Mouse (Mus musculus) stomach, postnatal 0 days (tissue): ENCODE measurements around the gene Taf1. TPM values are rescaled to one million over a fixed set of nuclear protein-coding genes. Genes with fewer than 3 reads are reported as not detected.

Experiments used
- ATAC-seq: fragments of 200-750 bp; cut with Nextera tagmentation; 2 replicates; pipeline ENCODE4 v1.8.0; 2017; ENCODE audit not compliant: low FRiP score, low TSS enrichment
- DNase-seq: peaks from one replicate; pipeline ENCODE4 v3.0.0-alpha.2; 2016; ENCODE audit warnings: low spot score
- H3K27ac ChIP-seq: fragments of 300-500 bp; sonication (generic); replicated peaks from 2 replicates; pipeline ENCODE4 v1.5.1; 2014; ENCODE audit warnings: mild to moderate bottlenecking, control low read depth
- H3K27me3 ChIP-seq: fragments of 300-500 bp; sonication (generic); 2 replicates; pipeline ENCODE4 v1.6.1; 2014; ENCODE audit warnings: low read length; ENCODE audit not compliant: control insufficient read depth, insufficient read depth
- H3K36me3 ChIP-seq: fragments of 300-500 bp; sonication (generic); 2 replicates; pipeline ENCODE4 v1.6.1; 2014; ENCODE audit warnings: low read length, mixed read lengths; ENCODE audit not compliant: control insufficient read depth, insufficient read depth
- H3K4me1 ChIP-seq: fragments of 300-500 bp; sonication (generic); replicated peaks from 2 replicates; pipeline ENCODE4 v1.6.1; 2014; ENCODE audit warnings: antibody characterized with exemption; ENCODE audit not compliant: control insufficient read depth, insufficient read depth
- H3K4me2 ChIP-seq: fragments of 300-500 bp; sonication (generic); replicated peaks from 2 replicates; pipeline ENCODE4 v1.6.1; 2014; ENCODE audit warnings: low read depth, mild to moderate bottlenecking, control low read depth, moderate library complexity
- H3K4me3 ChIP-seq: fragments of 300-500 bp; sonication (generic); 2 replicates; pipeline ENCODE4 v1.5.1; 2014; ENCODE audit warnings: low read depth, low read length, control low read depth
- H3K9ac ChIP-seq: fragments of 300-500 bp; sonication (generic); 2 replicates; pipeline ENCODE4 v1.6.1; 2014; ENCODE audit warnings: mild to moderate bottlenecking, low read length, control low read depth, mixed read lengths
- H3K9me3 ChIP-seq: fragments of 300-500 bp; sonication (generic); 2 replicates; pipeline ENCODE4 v1.6.1; 2016; ENCODE audit warnings: low read length; ENCODE audit not compliant: control insufficient read depth
- CTCF ChIP-seq: IDR thresholded peaks from 2 replicates; pipeline ENCODE4 v1.5.1; 2016; ENCODE audit warnings: antibody characterized with exemption, low read depth, mild to moderate bottlenecking, moderate library complexity
- EP300 ChIP-seq: optimal IDR thresholded peaks from 2 replicates; pipeline ENCODE3; 2016; ENCODE audit warnings: antibody characterized with exemption
- WGBS: fragments of 180-500 bp; shearing (Covaris S2); extraction: QIAGEN DNeasy Blood & Tissue Kit; methylation state at CpG from one replicate; pipeline ENCODE4 v1.1.7; 2014; 5-methylcytosine and 5-hydroxymethylcytosine counted together
- polyA plus RNA-seq: library from polyadenylated mRNA; unstranded; fragments of >200 nt; fragmentation: Nextera tagmentation; extraction: Ambion mirVana; gene quantifications from 2 replicates; pipeline ENCODE4 v1.2.1, GENCODE M21; 2015

Taf1 gene
- polyA plus RNA-seq, 1 experiment from 2014 or later: 3.5 TPM

- H3K27me3 ChIP-seq: no peaks in the 10 kb centered on the region
- H3K4me2 ChIP-seq: no peak overlapping the region
- DNase-seq (no peak), ATAC-seq (no peak)
- no peaks in the 10 kb centered on the region for H3K36me3 ChIP-seq
- no peak overlapping the region; the same call in 1 of the 2 replicates for H3K27ac ChIP-seq
- no peaks in the 10 kb centered on the region for H3K9me3 ChIP-seq
- no peak overlapping the region for H3K4me3 ChIP-seq
- WGBS: 34% methylated on average over 8 of the region's 9 CpGs
- no peak for TF ChIP-seq EP300
- no peak for TF ChIP-seq CTCF
- no peaks in the 10 kb centered on the region for H3K4me1 ChIP-seq
- no peak overlapping the region for H3K9ac ChIP-seq
Observed at GRCm38 (mm10) chrX:101636821-101637525, 104.4 kb downstream of the Taf1 start.

- TF ChIP-seq CTCF: no peak
- no peak for TF ChIP-seq EP300
- no peak overlapping the region for H3K27ac ChIP-seq
- peak overlapping the region; percentile 48 for H3K4me2 ChIP-seq
- H3K27me3 ChIP-seq: no peaks in the 10 kb centered on the region
- no peak for ATAC-seq
- H3K4me1 ChIP-seq: no peaks in the 10 kb centered on the region
- no peak overlapping the region for H3K9ac ChIP-seq
- no peaks in the 10 kb centered on the region for H3K9me3 ChIP-seq
- DNase-seq: no peak
- H3K36me3 ChIP-seq: no peaks in the 10 kb centered on the region
- H3K4me3 ChIP-seq: no peak overlapping the region
- WGBS: 27% methylated on average over 3 of the region's 3 CpGs
Observed at GRCm38 (mm10) chrX:101638856-101639255, 106.3 kb downstream of the Taf1 start.

GRCm38 (mm10) chrX:101639306-101639705 is 106.8 kb downstream of the Taf1 start:
- DNase-seq: no peak
- no peaks in the 10 kb centered on the region for H3K27me3 ChIP-seq
- H3K36me3 ChIP-seq: no peaks in the 10 kb centered on the region
- WGBS: 17% methylated on average over 13 of the region's 13 CpGs
- no peaks in the 10 kb centered on the region for H3K9me3 ChIP-seq
- H3K4me2 ChIP-seq: peak overlapping the region; percentile 48
- no peak overlapping the region; the same call in 1 of the 2 replicates for H3K27ac ChIP-seq
- H3K9ac ChIP-seq: peak overlapping the region; percentile 27; the same call in 1 of the 2 replicates
- no peaks in the 10 kb centered on the region for H3K4me1 ChIP-seq
- ATAC-seq: no peak
- no peak for TF ChIP-seq EP300
- no peak for TF ChIP-seq CTCF
- peak overlapping the region; percentile 66 for H3K4me3 ChIP-seq

- H3K4me3 ChIP-seq: peak within 1 kb of the TSS; percentile 66
- DNase-seq: peak; percentile 85
- H3K27me3 ChIP-seq: no peaks in the 10 kb centered on the region
- TF ChIP-seq CTCF (no peak), EP300 (no peak)
- no peaks in the 10 kb centered on the region for H3K36me3 ChIP-seq
- ATAC-seq: peak; percentile 97
- H3K27ac ChIP-seq: peak within 1 kb of the TSS; percentile 88
- no peaks in the 10 kb centered on the region for H3K4me1 ChIP-seq
- peak within 1 kb of the TSS; percentile 82 for H3K9ac ChIP-seq
- no peaks in the 10 kb centered on the region for H3K9me3 ChIP-seq
- H3K4me2 ChIP-seq: peak within 1 kb of the TSS; percentile 53
- 10% methylated on average over 24 of the region's 24 CpGs for WGBS
Observed at GRCm38 (mm10) chrX:101639741-101640166, 107.2 kb downstream of the Taf1 start, which contains the start of gene Ogt. Gene Ogt (plus strand): TSS chrX:101640060.

GRCm38 (mm10) chrX:101640194-101641160 is 107.9 kb downstream of the Taf1 start:
- Histone ChIP-seq H3K9me3 (no peaks in the 10 kb centered on the region), H3K27me3 (no peaks in the 10 kb centered on the region), H3K4me3 (peak overlapping the region; percentile 66), H3K27ac (peak overlapping the region; percentile 88), H3K4me1 (no peaks in the 10 kb centered on the region), H3K9ac (peak overlapping the region; percentile 82), H3K4me2 (peak overlapping the region; percentile 53), H3K36me3 (no peaks in the 10 kb centered on the region)
- WGBS: 13% methylated on average over 45 of the region's 45 CpGs
- TF ChIP-seq CTCF (no peak), EP300 (no peak)
- ATAC-seq: peak; percentile 35
- peak; percentile 45 for DNase-seq
